Mouse (Mus musculus) B cell, adult 62 days (primary cell): ENCODE measurements around the gene Aif1. TPM values are rescaled to one million over a fixed set of nuclear protein-coding genes. Genes with fewer than 3 reads are reported as not detected.

Source experiments
- total RNA-seq: library from RNA; stranded (reverse); gene quantifications from 4 replicates; pipeline ENCODE4 v1.2.4, GENCODE M21; 2023

Aif1 gene
- 2.7 to 6.9 TPM (median 4.0 TPM) in 4 replicates for total RNA-seq

GRCm38 (mm10) chr17:35175968-35176367, at the start of gene Aif1:
Gene Aif1 (minus strand): TSS chr17:35176068.

GRCm38 (mm10) chr17:35220156-35220952, 44.5 kb upstream of the Aif1 start, which contains the start of gene Gm16181:
Gene Gm16181 (plus strand): TSS chr17:35220834.

DNA sequence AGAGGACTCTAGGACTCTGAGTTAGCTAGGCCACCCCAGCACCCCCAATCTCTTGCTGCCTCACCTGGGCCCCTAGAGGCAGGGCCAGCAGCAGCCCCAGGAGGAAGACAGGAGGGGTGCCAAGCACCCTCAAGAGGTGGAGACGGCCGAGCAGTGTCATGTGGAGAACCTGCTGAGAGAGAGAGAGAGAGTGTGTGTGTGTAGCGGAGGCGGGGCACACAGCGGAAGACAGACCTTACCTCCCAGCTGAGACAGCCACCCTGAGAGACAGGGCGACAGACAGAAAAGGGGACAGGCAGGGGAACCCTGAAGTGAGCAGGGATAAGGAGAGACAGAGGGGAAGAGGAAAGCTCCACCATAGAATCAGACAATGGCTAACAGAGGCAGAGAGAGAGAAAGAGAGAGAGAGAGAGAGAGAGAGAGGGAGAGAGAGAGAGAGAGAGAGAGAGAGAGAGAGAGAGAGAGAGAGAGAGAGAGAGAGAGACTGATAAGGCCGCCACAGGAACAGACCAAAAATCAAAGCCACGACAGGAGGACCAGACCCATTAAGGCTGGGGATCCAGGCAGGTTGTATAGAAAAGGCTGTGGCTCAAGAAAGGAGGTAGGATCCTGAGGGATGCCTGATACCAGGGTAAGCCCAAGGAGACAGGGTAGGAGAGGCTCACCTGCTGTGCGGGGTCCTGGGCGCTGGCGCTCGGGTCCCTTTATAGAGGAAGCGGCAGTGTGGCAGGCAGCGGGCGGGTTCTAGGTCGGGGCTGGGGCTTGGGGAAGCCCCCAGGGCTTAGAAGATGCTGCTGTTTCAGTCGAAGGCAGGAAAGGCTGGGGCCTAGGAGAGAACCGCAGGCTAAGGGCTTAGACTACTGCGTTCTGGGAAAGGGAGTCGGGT, 28.9 kb upstream of the Aif1 start, which contains the start of gene Lta:
Gene Lta, minus strand, starts transcription at position 858 of the 886 bp plus-strand sequence.

DNA sequence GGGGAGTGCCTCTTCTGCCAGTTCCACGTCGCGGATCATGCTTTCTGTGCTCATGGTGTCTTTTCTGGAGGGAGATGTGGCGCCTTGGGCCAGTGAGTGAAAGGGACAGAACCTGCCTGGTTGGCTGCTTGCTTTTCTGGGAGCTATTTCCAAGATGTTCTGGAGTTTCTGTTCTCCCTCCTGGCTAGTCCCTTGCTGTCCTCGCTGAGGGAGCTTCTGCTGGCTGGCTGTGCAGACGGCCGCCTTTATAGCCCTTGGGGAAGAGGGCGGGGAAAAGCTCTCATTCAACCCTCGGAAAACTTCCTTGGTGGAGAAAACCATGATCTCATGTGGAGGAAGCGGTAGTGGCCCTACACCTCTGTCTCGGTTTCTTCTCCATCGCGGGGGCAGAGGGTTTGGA, 25.9 kb upstream of the Aif1 start, which contains the start of gene Tnf:
Gene Tnf, minus strand, starts transcription at position 221 of the 400 bp plus-strand sequence.

DNA sequence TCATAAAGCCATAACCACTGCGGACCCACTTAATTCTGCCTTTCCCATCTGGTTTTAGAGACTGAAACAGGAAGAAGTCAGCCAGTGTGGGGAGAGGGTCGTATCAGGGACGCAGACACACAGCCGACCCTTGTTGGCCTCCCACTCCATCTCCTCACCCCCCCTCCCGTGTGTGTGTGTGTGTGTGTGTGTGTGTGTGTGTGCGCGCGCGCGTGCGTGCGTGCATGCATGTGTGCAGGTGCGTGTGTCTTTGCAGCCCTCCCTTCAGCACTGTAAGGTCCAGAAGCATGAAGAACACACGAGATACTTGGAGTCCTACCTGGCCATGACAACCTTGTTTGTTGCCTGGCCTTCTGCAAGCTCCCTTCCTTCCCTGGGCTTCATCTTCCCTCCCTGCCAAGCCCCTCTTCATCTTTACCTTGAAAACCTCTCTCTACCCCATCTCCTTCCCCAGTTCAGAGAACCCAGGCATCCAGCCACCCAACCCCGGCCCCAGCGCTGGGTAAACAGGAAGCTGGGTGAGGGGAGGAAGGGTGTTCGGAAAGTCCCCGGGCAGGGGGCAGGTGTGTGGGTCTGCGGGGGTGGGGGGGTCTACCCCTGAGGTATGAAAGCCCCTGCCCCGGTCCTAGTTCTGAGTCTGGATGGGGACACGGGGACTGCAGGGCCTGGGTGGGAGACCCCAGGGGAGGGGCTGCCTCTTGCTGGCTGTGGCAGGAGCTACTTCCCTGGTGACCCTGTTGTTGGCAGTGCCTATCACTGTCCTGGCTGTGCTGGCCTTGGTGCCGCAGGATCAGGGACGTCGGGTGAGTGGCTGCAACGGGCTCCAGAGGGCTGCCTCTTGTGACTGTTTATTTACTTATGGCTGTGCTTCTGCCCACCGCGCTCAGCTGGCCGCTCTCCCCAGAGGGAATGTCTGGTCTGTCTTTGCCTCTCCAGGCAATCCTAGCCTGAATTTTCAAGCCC, 18.3 kb upstream of the Aif1 start, which contains the start of gene Ltb:
Gene Ltb, plus strand, starts transcription at position 559 of the 963 bp plus-strand sequence.

GRCm38 (mm10) chr17:35187959-35188610, 12.2 kb upstream of the Aif1 start, which contains the start of gene Lst1:
Gene Lst1 (minus strand): TSS chr17:35188439.

DNA sequence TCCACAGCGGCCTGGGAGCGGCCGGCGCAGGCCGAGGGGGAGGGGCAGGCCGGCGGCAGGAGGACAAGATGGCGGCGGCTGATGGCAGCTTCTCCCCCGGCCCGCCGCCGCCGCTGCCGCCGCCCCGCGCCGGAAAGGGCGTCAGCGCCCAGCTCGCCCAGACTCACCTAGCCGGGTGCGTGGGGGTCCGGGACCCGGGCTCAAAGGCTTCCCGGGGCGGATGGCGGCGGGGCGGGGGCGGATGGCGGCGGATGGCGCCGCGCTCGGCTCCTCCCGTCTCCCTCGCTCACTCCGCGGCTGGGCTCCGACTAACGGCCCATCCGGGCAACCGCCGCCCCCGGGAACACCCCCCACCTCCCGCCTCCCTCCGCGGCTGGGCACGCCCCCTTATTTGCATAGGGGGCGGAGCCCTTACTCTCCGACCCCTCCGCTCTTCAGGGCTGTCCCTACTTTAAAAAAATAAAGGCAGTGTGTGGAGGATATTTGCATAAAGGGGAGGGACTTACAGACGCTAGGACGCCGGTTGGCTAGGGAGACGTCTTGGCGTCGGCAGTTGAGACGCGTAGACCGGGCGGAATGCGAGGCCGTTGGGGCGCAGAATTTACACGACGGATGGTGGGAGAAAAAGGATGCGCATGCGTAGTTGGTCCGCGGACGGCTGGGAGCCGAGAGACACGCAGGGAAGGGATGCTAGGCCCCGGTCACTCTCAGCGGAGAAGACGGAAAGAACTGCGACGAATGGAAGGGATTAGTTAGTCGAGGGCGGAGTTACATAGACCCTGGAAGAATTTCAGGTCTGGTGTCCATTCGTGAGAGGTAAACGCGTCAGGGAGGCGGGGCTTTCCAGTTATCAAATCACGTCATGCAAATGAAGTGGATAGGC, 11.1 kb downstream of the Aif1 start, which contains the start of gene Prrc2a:
Gene Prrc2a, minus strand, starts transcription at position 330 of the 883 bp plus-strand sequence.

GRCm38 (mm10) chr17:35134801-35135590, 40.9 kb downstream of the Aif1 start, which contains the start of gene Bag6:
Gene Bag6 (plus strand): TSS chr17:35135178.

GRCm38 (mm10) chr17:35131500-35132173, 44.2 kb downstream of the Aif1 start, which contains the start of gene Apom:
Gene Apom (minus strand): TSS chr17:35132050.

GRCm38 (mm10) chr17:35126206-35126611, 49.7 kb downstream of the Aif1 start, which contains the start of gene D17H6S53E:
Gene D17H6S53E (plus strand): TSS chr17:35126373.

DNA sequence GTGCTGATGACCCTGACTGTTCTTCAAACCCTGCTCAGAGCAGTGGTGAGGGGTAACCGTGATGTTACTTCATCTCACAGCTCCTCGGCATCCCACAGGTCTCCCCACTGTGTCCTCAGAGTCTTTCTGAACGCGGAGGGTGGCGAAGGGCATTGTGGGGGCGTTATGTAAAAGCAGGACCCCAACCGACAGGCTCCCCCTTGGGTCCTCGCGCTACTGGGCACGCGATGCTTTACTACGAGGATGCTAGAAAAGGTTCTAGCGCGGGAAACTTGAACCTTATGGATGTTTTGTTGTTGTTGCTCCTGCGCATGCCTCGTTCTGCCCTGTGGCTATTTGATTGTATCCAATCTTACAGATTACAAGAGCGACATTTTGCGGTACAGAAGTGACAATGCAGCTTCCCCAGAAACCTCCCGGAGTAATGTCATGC, 54.0 kb downstream of the Aif1 start, which contains the start of gene Csnk2b:
Gene Csnk2b, minus strand, starts transcription at position 183 of the 433 bp plus-strand sequence.

DNA sequence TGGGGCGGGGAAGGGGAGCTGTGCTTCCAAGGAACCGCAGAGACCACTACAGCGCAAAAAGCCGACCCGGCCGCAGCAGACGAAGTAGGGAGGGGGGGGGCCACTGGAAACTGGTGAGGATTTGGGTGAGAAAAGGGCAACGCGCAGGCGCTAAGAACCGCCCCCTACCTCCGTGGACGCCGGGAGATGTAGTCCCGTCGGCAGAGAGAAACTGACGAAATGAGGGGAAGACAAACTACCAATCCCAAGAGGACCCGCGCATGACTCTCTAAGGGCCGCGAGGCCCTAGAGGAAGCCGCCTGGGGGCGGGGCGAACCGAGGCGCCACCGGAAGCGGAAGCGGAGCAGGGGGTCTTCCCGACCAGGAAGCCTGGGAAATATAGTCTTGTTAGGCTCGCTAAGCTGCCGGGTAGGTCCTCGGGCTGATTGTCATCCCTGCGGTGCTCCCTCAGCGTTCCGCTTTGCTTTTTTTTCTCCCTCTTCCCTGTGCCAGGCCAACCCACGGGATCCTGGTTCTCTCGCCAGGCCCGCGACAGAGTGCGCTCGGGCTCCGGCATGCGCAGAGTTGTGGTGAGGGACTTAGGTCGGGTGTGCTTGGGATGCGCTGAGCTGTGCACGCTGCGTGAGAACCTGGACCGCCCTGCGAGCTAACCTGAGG, 54.6 kb downstream of the Aif1 start, which contains the start of gene Gpank1:
Gene Gpank1, plus strand, starts transcription at position 313 of the 657 bp plus-strand sequence.

Other genes starting within 250 kb of the Aif1 start
- gene Neu1, start 244.8 kb downstream of the Aif1 start, total RNA-seq, result 91.5 to 104 TPM (median 98.0 TPM) in 4 replicates
- gene Hspa1b, start 216.8 kb downstream of the Aif1 start, total RNA-seq, result 143 to 677 TPM (median 225 TPM) in 4 replicates
- gene Gm20481, start 206.2 kb downstream of the Aif1 start, total RNA-seq, result 1.1 TPM in 1 of 4 replicates, not detected in the others
- gene Hspa1a, start 203.9 kb downstream of the Aif1 start, total RNA-seq, result 69.3 to 362 TPM (median 119 TPM) in 4 replicates
- 0.24 to 0.40 TPM in 2 of 4 replicates, not detected in the others for gene Hspa1l, start 203.4 kb downstream of the Aif1 start, total RNA-seq
- gene Lsm2, start 194.2 kb downstream of the Aif1 start, total RNA-seq, result 27.8 to 35.0 TPM (median 28.9 TPM) in 4 replicates
- 237 to 278 TPM (median 258 TPM) in 4 replicates for gene Vars, start 175.1 kb downstream of the Aif1 start, total RNA-seq
- gene Vwa7, start 159.5 kb downstream of the Aif1 start, total RNA-seq, result 0.28 to 0.52 TPM (median 0.30 TPM) in 4 replicates
- 3.0 to 6.4 TPM (median 4.1 TPM) in 4 replicates for gene Sapcd1, start 148.1 kb downstream of the Aif1 start, total RNA-seq
- gene Msh5, start 129.3 kb downstream of the Aif1 start, total RNA-seq, result 8.7 to 15.9 TPM (median 11.2 TPM) in 4 replicates
- gene Clic1, start 126.1 kb downstream of the Aif1 start, total RNA-seq, result 185 to 195 TPM (median 191 TPM) in 4 replicates
- 2.2 to 6.0 TPM (median 4.3 TPM) in 4 replicates for gene Ddah2, start 117.0 kb downstream of the Aif1 start, total RNA-seq
- gene Ly6g6c, start 110.7 kb downstream of the Aif1 start, total RNA-seq, result not detected in 4 replicates
- gene Mpig6b, start 109.9 kb downstream of the Aif1 start, total RNA-seq, result not detected in 4 replicates
- gene Ly6g6e, start 99.2 kb downstream of the Aif1 start, total RNA-seq, result not detected in 4 replicates
- not detected in 4 replicates for gene Ly6g6d, start 98.0 kb downstream of the Aif1 start, total RNA-seq
- gene Ly6g6f, start 90.5 kb downstream of the Aif1 start, total RNA-seq, result not detected in 4 replicates
- 72.8 to 85.6 TPM (median 76.5 TPM) in 4 replicates for gene Abhd16a, start 86.8 kb downstream of the Aif1 start, total RNA-seq
- not detected in 4 replicates for gene Ly6g5c, start 67.8 kb downstream of the Aif1 start, total RNA-seq
- gene Ly6g5b, start 60.6 kb downstream of the Aif1 start, total RNA-seq, result 0.66 to 1.6 TPM (median 1.3 TPM) in 4 replicates
- 19.6 to 24.1 TPM (median 22.1 TPM) in 4 replicates for gene Gpank1, start 54.6 kb downstream of the Aif1 start, total RNA-seq
- 114 to 130 TPM (median 122 TPM) in 4 replicates for gene Csnk2b, start 54.0 kb downstream of the Aif1 start, total RNA-seq
- gene D17H6S53E, start 49.7 kb downstream of the Aif1 start, total RNA-seq, result 12.0 to 17.1 TPM (median 14.5 TPM) in 4 replicates
- gene Apom, start 44.0 kb downstream of the Aif1 start, total RNA-seq, result 1.2 to 1.6 TPM in 2 of 4 replicates, not detected in the others
- 465 to 496 TPM (median 476 TPM) in 4 replicates for gene Bag6, start 40.9 kb downstream of the Aif1 start, total RNA-seq
- 337 to 364 TPM (median 345 TPM) in 4 replicates for gene Prrc2a, start 11.2 kb downstream of the Aif1 start, total RNA-seq
- gene Lst1, start 12.4 kb upstream of the Aif1 start, total RNA-seq, result 33.5 to 53.9 TPM (median 46.9 TPM) in 4 replicates
- gene Ltb, start 18.4 kb upstream of the Aif1 start, total RNA-seq, result 591 to 612 TPM (median 606 TPM) in 4 replicates
- gene Tnf, start 25.9 kb upstream of the Aif1 start, total RNA-seq, result 9.1 to 13.6 TPM (median 11.4 TPM) in 4 replicates
- gene Lta, start 29.3 kb upstream of the Aif1 start, total RNA-seq, result 39.2 to 45.1 TPM (median 41.7 TPM) in 4 replicates
- gene Gm16181, start 44.8 kb upstream of the Aif1 start, total RNA-seq, result not detected in 4 replicates
- 1.7 to 4.6 TPM (median 2.7 TPM) in 4 replicates for gene Atp6v1g2, start 57.6 kb upstream of the Aif1 start, total RNA-seq
- 11.2 to 14.6 TPM (median 13.4 TPM) in 4 replicates for gene Nfkbil1, start 59.7 kb upstream of the Aif1 start, total RNA-seq
- gene Ddx39b, start 65.7 kb upstream of the Aif1 start, total RNA-seq, result 399 to 443 TPM (median 429 TPM) in 4 replicates
- 1,754 to 1,882 TPM (median 1,817 TPM) in 4 replicates for gene H2-D1, start 86.7 kb upstream of the Aif1 start, total RNA-seq
- 10.1 to 16.4 TPM (median 11.8 TPM) in 4 replicates for gene H2-Q1, start 144.3 kb upstream of the Aif1 start, total RNA-seq
- 6.5 to 10.8 TPM (median 9.4 TPM) in 4 replicates for gene H2-Q2, start 166.2 kb upstream of the Aif1 start, total RNA-seq
- 317 to 360 TPM (median 339 TPM) in 4 replicates for gene H2-Q4, start 203.5 kb upstream of the Aif1 start, total RNA-seq
- gene H2-Q6, start 248.8 kb upstream of the Aif1 start, total RNA-seq, result 268 to 326 TPM (median 293 TPM) in 4 replicates